Mouse (Mus musculus) frontal cortex, postnatal 25 days (tissue): ENCODE measurements around the gene Il11.

ENCODE experiments used
- DNase-seq, 2 experiments: peaks; one replicate each; pipeline ENCODE4 v3.0.0; 2022; ENCODE audit warnings: low spot score in 2 of 2

Gene Il11

GRCm38 (mm10) chr7:4788499-4789435 is 6.1 kb upstream of the Il11 start:
- DNase-seq = peak in 1 of 2 experiments; percentile 31

GRCm38 (mm10) chr7:4783667-4784268 is 1.1 kb upstream of the Il11 start:
- no peak for DNase-seq

- DNase-seq = no peak
Measured at GRCm38 (mm10) chr7:4782130-4782529, 529 bp downstream of the Il11 start.

- no peak for DNase-seq
Measured at GRCm38 (mm10) chr7:4779921-4780320, 2.7 kb downstream of the Il11 start.

- no peak for DNase-seq
Measured at GRCm38 (mm10) chr7:4777851-4778637, 4.6 kb downstream of the Il11 start.

- no peak for DNase-seq
Measured at GRCm38 (mm10) chr7:4776861-4777830, 5.5 kb downstream of the Il11 start.

GRCm38 (mm10) chr7:4776131-4776530 is 6.5 kb downstream of the Il11 start:
- DNase-seq = no peak

GRCm38 (mm10) chr7:4771202-4771601 is 11.5 kb downstream of the Il11 start, which contains the start of gene Fam71e2:
Gene Fam71e2, minus strand, starts transcription at chr7:4771302.
- DNase-seq = no peak

- DNase-seq = no peak
Measured at GRCm38 (mm10) chr7:4764946-4765710, 17.5 kb downstream of the Il11 start.

GRCm38 (mm10) chr7:4759670-4760069 is 23.0 kb downstream of the Il11 start:
- DNase-seq = no peak

- DNase-seq = no peak
Measured at GRCm38 (mm10) chr7:4752821-4753570, 29.7 kb downstream of the Il11 start, which contains the start of gene Cox6b2. Gene Cox6b2, minus strand, starts transcription at chr7:4753094.

- DNase-seq = no peak
Measured at GRCm38 (mm10) chr7:4751971-4752820, 30.5 kb downstream of the Il11 start.

- no peak for DNase-seq
Measured at GRCm38 (mm10) chr7:4749169-4749568, 33.5 kb downstream of the Il11 start.

- DNase-seq = no peak
Measured at GRCm38 (mm10) chr7:4748321-4748720, 34.3 kb downstream of the Il11 start.

- no peak for DNase-seq
Measured at GRCm38 (mm10) chr7:4747156-4747899, 35.3 kb downstream of the Il11 start.

GRCm38 (mm10) chr7:4746326-4746980 is 36.2 kb downstream of the Il11 start:
- no peak for DNase-seq

GRCm38 (mm10) chr7:4744886-4745285 is 37.8 kb downstream of the Il11 start:
- no peak for DNase-seq
